Mouse (Mus musculus) lung, postnatal 0 days (tissue): ENCODE data around the gene Wbp2nl.

ENCODE experiments used
- CTCF ChIP-seq: IDR thresholded peaks from 2 replicates; pipeline ENCODE4 v1.5.1; 2016; ENCODE audit warnings: antibody characterized with exemption, mild to moderate bottlenecking
- EP300 ChIP-seq: IDR thresholded peaks from 2 replicates; pipeline ENCODE4 v1.6.1; 2016; ENCODE audit warnings: antibody characterized with exemption, mild to moderate bottlenecking, control low read depth

- TF ChIP-seq CTCF (no peak), EP300 (no peak)
These were observed 26.6 kb downstream of the Wbp2nl start for GRCm38 (mm10) chr15:82325382-82325781.
